Mouse (Mus musculus): Measurements from ENCODE around the gene Gpat3.

The Gpat3 gene

GRCm38 (mm10) chr5:100917252-100917774 lies 71.8 kb downstream of the Gpat3 start:
- no peak for DNase-seq

GRCm38 (mm10) chr5:100919069-100919468 lies 73.6 kb downstream of the Gpat3 start:
- DNase-seq: no peak

GRCm38 (mm10) chr5:100929698-100930097 lies 84.2 kb downstream of the Gpat3 start:
- peak; percentile 60 for DNase-seq

GRCm38 (mm10) chr5:100943716-100944115 lies 98.2 kb downstream of the Gpat3 start:
- DNase-seq: peak; percentile 31

GRCm38 (mm10) chr5:100945336-100945735 lies 99.8 kb downstream of the Gpat3 start:
- DNase-seq: peak; percentile 37
